Mouse (Mus musculus) large intestine, adult 2 months (tissue): ENCODE results near the gene Gtpbp1. TPM values are rescaled to one million over a fixed set of nuclear protein-coding genes. Genes with fewer than 3 reads are reported as not detected.

Experiments
- DNase-seq: peaks from one replicate; pipeline ENCODE4 v3.0.0-alpha.2; 2012; ENCODE audit warnings: low read depth, low spot score
- WGBS: fragments of 180-500 bp; shearing (Covaris S2); methylation state at CpG from one replicate; pipeline ENCODE4 v1.1.7; 2018; 5-methylcytosine and 5-hydroxymethylcytosine counted together
- polyA plus RNA-seq: library from polyadenylated mRNA; depleted of rRNA; stranded (reverse); fragments of >200 nt; gene quantifications from 2 replicates; pipeline ENCODE4 v1.2.3, GENCODE M21; 2012; rRNA removed

The Gtpbp1 gene
- polyA plus RNA-seq, 1 experiment = 28.8 TPM

DNA sequence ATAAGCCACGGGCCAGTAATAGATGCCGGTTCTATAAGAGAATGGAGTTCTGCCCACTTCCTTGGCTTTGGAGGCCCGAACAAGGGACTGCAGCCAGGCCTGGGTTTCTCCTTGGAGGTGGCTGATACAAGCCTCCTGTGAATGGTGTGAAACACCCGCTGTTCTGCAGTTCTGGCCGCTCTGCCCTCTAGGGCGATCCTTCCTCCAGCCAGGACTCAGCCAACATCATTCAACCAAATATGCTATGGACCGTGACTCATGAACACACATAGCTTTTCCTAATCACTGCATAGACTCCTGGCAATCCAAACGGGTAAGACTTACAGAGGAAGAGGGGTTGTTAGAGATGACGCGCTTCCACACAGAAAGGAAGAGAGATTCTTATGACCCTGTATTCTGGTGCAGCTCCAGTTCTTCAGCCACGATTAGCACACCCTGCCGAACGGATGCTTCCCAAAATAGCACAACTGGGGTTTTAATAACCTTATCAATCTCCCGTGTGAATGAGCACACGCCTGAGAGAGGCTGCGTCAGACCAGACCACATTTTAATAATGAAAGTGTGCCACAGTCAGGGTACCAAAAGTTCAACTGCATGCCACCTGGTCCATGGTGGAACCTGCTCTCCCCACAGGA lies 76.8 kb downstream of the Gtpbp1 start:
- no peak for DNase-seq
- 77% methylated on average over 16 of the region's 16 CpGs for WGBS

- WGBS = 87% methylated on average over 6 of the region's 6 CpGs
- no peak for DNase-seq
These were observed 77.7 kb downstream of the Gtpbp1 start for GRCm38 (mm10) chr15:79768302-79768701.

DNA sequence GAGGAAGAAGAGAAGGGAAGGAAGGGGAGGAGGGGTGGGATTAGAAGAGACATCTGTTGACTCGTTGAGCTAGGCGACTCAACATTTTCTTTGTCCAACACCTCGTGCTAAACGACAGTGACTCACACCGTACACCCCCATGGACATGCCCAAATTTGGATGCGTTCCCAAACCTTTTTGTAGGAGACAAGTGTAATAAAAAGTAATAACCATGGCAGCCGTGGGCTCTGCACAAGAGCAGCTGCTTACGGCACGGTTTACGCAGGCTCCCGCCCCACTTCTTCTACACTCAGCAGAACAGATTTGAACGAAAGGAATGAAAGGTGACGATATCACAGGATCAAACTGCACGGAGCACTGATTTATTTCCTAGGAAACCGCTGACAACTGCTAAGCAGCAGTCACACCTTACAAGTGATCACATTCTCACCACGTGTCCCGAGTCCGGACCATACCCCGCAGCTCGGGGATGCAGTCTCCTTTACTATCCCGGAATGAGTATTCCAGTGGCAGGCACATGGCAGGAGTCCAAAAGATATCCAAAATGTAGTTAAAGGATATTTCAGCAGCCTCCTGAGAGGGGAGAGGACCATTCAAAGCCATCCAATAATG lies 80.1 kb downstream of the Gtpbp1 start:
- WGBS = 22% methylated on average over 21 of the region's 21 CpGs

More for the DNA sequence above, 80.1 kb downstream of the Gtpbp1 start:
- no peak for DNase-seq

Other genes with a start within 250 kb of the Gtpbp1 start
- gene Csnk1e, start 235.3 kb upstream of the Gtpbp1 start, polyA plus RNA-seq = 25.8 and 36.0 TPM in 2 replicates
- gene Kcnj4, start 185.6 kb upstream of the Gtpbp1 start, polyA plus RNA-seq = 0.05 TPM in 1 of 2 replicates, not detected in the other
- gene Kdelr3, start 174.4 kb upstream of the Gtpbp1 start, polyA plus RNA-seq = 22.6 and 31.1 TPM in 2 replicates
- 91.2 and 159 TPM in 2 replicates for gene Ddx17, start 144.1 kb upstream of the Gtpbp1 start, polyA plus RNA-seq
- gene Dmc1, start 85.7 kb upstream of the Gtpbp1 start, polyA plus RNA-seq = 0.05 and 0.10 TPM in 2 replicates
- 0.16 and 0.78 TPM in 2 replicates for gene Fam227a, start 31.9 kb upstream of the Gtpbp1 start, polyA plus RNA-seq
- 8.0 and 12.5 TPM in 2 replicates for gene Cby1, start 31.6 kb upstream of the Gtpbp1 start, polyA plus RNA-seq
- 59.2 and 73.0 TPM in 2 replicates for gene Tomm22, start 20.0 kb upstream of the Gtpbp1 start, polyA plus RNA-seq
- gene Josd1, start 2.9 kb upstream of the Gtpbp1 start, polyA plus RNA-seq = 14.9 and 15.9 TPM in 2 replicates
- gene Sun2, start 51.7 kb downstream of the Gtpbp1 start, polyA plus RNA-seq = 18.9 and 19.0 TPM in 2 replicates
- gene Dnal4, start 87.0 kb downstream of the Gtpbp1 start, polyA plus RNA-seq = 21.3 and 22.5 TPM in 2 replicates
- gene Nptxr, start 113.9 kb downstream of the Gtpbp1 start, polyA plus RNA-seq = 0.71 and 1.0 TPM in 2 replicates
- not detected in 2 replicates for gene Npcd, start 143.4 kb downstream of the Gtpbp1 start, polyA plus RNA-seq
- 15.5 and 17.5 TPM in 2 replicates for gene Cbx6, start 143.8 kb downstream of the Gtpbp1 start, polyA plus RNA-seq
- gene Apobec3, start 200.8 kb downstream of the Gtpbp1 start, polyA plus RNA-seq = 28.3 and 34.3 TPM in 2 replicates